Mouse (Mus musculus): ENCODE data around the gene Zfyve16. TPM values are rescaled to one million over a fixed set of nuclear protein-coding genes. Genes with fewer than 3 reads are reported as not detected.

The Zfyve16 gene
- total RNA-seq, 2 experiments from 2014 or later, result 17.0 to 18.6 TPM

DNA sequence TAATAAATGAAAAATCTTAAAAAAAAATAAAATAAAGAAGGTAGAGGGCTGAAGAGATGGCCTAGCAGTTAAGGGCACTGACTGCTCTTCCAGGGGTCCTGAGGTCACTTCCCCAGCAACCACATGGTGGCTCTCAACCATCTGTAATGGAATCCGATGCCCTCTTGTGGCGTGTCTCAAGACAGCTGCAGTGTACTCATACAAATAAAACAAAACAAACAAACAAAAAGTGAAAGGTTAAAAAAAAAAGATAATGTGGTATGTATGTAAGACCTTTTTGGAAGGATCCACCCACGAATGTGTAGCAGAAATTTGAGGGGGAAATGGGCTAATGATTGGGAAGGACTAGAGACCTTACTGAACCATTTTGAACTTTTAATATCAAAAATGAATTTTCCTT, 47.3 kb downstream of the Zfyve16 start:
- DNase-seq (ENCODE audit: low spot score in 2 of 2), result peak; percentile 28 to 51
- intact Hi-C loops (cut with DNase I), result loop anchor here (2.0 to 5.0 kb wide), 2 partner anchors 129 to 576 kb away; partner anchors contain the start of genes Dhfr and Msh3

DNA sequence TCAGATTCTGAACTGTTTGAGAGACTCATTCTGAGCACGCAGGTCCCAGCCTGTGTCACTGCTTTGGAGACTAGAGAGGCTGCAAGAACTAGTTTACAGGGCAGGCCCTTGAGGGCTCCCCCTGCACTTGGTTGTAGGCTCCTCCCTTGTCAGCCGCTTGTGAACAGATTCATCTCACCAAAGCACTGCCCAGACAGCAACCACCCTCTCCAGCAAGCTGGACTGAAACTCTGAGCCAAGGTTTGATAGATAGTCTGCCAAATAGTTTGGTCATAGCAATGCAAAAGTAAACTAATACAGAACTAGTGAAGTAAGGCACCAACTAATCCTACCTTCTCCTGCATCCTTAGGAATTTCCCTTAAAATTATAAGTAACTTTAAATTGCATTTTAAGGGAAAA, 60.5 kb downstream of the Zfyve16 start:
- intact Hi-C loops (cut with DNase I), result no loop called here

DNA sequence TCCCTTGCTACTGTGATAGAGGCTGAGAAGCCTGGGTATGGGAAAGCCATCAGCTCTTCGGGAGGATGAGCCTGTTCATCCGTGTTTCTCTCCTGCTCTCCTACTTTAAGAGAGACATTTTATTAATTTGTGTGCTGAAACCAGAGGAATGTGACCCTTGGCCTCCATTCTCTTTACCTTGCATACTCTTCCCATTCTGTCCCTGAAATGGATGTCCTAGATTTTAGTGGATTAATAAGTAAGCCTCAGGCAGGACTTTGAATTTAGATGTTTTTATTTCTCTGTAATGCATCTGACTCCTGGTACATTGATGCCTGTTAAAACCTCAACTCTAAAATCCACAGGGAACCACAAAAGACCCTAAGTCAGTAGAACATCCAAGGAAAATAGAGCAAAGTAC, 61.3 kb downstream of the Zfyve16 start:
- intact Hi-C loops (cut with DNase I), result no loop called here
- no peak for DNase-seq (ENCODE audit: low spot score in 2 of 2)

More for the DNA sequence above, 60.5 kb downstream of the Zfyve16 start:
- DNase-seq (ENCODE audit: low spot score in 2 of 2), result no peak

DNA sequence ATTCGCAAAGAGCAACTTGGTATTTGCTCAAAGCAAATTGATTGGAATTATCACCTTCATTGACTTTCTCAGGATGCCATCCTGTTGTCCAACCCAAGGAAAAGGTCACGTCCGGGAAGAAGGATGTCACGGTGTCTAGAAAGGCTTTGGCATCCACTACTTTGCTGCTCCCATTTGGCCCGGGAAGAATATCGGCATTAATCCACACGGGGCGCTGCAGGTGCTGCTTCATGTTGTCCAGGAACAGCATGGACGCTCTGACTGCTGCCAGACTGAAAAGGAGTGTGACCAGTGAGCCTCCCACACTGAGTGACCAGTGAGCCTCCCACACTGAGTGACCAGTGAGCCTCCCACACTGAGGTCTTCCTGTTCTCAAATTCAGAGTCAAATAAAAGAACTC, 62.8 kb downstream of the Zfyve16 start:
- no peak for DNase-seq (ENCODE audit: low spot score in 2 of 2)
- intact Hi-C loops (cut with DNase I), result no loop called here

DNA sequence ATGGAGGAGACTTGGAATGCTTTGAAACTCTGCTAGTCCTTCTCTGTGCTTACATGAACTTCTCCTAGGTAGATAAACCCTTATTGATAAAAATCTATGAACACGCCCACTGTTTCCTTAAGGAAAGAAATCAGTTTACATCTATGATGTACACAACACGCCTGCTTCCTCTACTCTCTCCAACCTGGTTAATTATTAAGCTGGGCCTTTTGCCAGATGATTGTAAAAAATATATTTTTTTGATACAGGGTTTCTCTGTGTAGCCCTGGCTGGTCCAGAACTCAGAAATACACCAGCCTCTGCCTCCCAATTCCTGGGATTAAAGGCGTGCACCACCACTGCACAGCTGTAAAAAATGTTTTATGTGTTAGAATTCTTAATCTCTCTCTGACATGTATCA, 66.0 kb downstream of the Zfyve16 start:
- DNase-seq (ENCODE audit: low spot score in 2 of 2), result no peak
- intact Hi-C loops (cut with DNase I), result no loop called here

DNA sequence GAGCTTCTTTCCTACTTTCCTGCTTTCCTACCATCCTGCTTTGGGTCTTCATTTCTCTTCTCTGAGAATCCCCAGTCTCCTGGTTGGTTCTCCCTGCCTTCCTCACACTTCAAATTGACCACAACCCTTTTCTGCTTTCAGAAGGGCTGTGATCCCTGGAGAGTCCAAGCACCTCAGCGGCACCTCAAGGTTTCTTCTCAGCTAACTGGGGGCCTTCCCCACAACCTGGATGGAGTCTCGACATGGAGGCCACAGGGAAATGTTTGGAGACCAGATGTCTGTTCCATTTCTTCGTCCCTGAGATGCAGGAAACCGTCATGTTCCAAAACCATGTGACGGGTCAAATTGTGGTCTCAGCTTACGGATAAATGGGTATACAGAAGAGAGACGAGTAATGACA, 83.8 kb downstream of the Zfyve16 start:
- intact Hi-C loops (cut with DNase I), result no loop called here
- DNase-seq (ENCODE audit: low spot score in 2 of 2), result no peak

DNA sequence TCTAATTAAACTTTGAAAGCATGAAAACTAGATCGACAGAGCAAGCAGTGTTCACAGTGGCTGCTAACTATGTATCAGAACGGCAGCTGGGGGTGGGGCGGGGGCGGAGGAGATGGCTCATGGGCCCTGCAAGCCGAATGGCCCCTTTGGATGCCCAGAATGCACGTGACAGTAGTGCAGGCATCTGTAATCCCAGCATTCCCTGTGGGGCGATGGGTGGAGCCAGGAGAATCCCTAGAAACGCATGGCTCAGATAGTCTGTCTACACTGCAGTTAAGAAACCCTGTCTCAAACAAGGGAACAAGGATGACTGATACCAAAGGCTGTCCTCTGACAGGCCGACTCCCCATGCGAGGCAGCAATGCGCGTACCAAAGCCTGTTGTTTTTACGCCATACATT, 90.4 kb downstream of the Zfyve16 start:
- no peak for DNase-seq (ENCODE audit: low spot score in 2 of 2)
- intact Hi-C loops (cut with DNase I), result no loop called here

DNA sequence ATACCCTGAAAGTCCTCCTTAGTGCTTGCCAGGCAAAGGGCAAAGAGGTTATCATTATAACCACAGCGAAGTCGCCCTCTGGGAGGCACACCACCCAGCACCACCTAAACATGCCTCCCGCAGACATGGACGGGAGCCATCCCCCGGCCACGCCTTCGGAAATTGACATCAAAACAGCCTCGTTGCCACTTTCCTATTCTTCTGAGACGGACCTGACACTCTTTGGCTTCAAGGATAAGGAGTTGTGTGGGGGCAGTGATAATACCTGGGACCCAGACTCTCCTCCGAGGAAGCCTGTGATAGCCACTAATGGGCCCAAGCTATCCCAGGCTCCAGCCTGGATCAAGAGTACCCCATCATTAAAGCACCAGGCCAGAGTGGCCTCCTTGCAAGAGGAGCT, 92.0 kb downstream of the Zfyve16 start:
- no peak for DNase-seq (ENCODE audit: low spot score in 2 of 2)
- intact Hi-C loops (cut with DNase I), result no loop called here

Other genes starting within 250 kb of the Zfyve16 start
- not detected for gene Gm20379, start 224.9 kb downstream of the Zfyve16 start, total RNA-seq (2021)
- 1 to 10 TPM; 1.1 to 1.3 TPM for gene Dhfr, start 176.1 kb downstream of the Zfyve16 start, total RNA-seq (2021)
- 10 to 100 TPM; 22.7 to 24.9 TPM for gene Msh3, start 175.9 kb downstream of the Zfyve16 start, total RNA-seq (2021)
- gene Ankrd34b, start 105.0 kb downstream of the Zfyve16 start, total RNA-seq (2021), result 10 to 100 TPM; 18.2 to 20.5 TPM
- 10 to 100 TPM; 10.6 to 11.2 TPM for gene Fam151b, start 46.9 kb downstream of the Zfyve16 start, total RNA-seq (2021)
- not detected for gene Spz1, start 45.3 kb upstream of the Zfyve16 start, total RNA-seq (2021)
- 10 to 100 TPM; 56.3 to 71.3 TPM for gene Serinc5, start 80.2 kb upstream of the Zfyve16 start, total RNA-seq (2021)